Mouse (Mus musculus): ENCODE results near the gene Polr2a.

The Polr2a gene

GRCm38 (mm10) chr11:69758478-69758970 is at the start of gene Polr2a:
Gene Polr2a (minus strand): TSS chr11:69758637.
- peak; percentile 98 to 99 for DNase-seq (ENCODE audit: low spot score in 2 of 2)

GRCm38 (mm10) chr11:69807641-69808040 is 49.2 kb upstream of the Polr2a start:
- DNase-seq (ENCODE audit: low spot score in 2 of 2) = no peak

DNA sequence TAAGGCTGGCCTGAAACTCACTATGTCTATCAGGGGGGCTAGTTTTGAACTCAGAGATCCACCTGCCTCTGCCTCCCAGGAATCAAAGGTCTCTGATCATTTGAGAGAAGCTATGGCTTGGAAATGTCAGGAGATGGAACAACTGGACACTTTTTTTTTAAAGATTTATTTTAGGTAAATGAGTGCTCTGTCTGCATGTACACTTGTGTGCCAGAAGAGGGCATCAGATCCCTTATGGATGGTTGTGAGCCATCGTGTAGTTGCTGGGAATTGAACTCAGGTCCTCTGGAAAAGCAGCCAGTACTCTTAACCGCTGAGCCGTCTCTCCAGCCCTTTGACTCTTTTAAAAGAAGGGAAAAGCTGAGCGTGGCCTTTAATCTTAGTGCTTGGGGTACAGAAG is 47.9 kb upstream of the Polr2a start:
- DNase-seq (ENCODE audit: low spot score in 2 of 2) = no peak

GRCm38 (mm10) chr11:69804972-69805909 is 46.8 kb upstream of the Polr2a start, which contains the start of gene Tmem102:
Gene Tmem102 (minus strand): TSS chr11:69805624.
- no peak for DNase-seq (ENCODE audit: low spot score in 2 of 2)

GRCm38 (mm10) chr11:69804652-69804940 is 46.2 kb upstream of the Polr2a start:
- DNase-seq (ENCODE audit: low spot score in 2 of 2) = no peak

GRCm38 (mm10) chr11:69803786-69804651 is 45.6 kb upstream of the Polr2a start:
- peak; percentile 65 to 86 for DNase-seq (ENCODE audit: low spot score in 2 of 2)

GRCm38 (mm10) chr11:69803328-69803727 is 44.9 kb upstream of the Polr2a start:
- DNase-seq (ENCODE audit: low spot score in 2 of 2) = no peak

- DNase-seq (ENCODE audit: low spot score in 2 of 2) = peak; percentile 50 to 74
Observed at GRCm38 (mm10) chr11:69802648-69803105, 44.2 kb upstream of the Polr2a start.

- DNase-seq (ENCODE audit: low spot score in 2 of 2) = peak in 1 of 2 experiments; percentile 68
Observed at GRCm38 (mm10) chr11:69801379-69801977, 43.0 kb upstream of the Polr2a start, which contains the start of gene Fgf11. Gene Fgf11 (minus strand): TSS chr11:69801857.

- DNase-seq (ENCODE audit: low spot score in 2 of 2) = peak in 1 of 2 experiments; percentile 68
Observed at GRCm38 (mm10) chr11:69800392-69801197, 42.2 kb upstream of the Polr2a start.

DNA sequence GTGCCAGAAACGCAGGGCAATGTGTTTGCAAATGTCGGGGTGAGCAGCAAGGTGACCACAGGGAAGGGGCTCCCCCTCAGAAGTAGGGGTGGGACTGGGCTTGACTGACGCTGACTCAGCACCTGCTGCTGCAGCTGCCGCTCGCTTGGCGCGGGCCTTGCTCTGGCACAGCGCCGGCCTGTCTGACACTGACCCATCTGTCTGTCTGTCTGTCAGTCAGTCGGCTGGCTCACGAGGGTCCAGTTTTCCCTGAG is 41.6 kb upstream of the Polr2a start:
- peak in 1 of 2 experiments; percentile 68 for DNase-seq (ENCODE audit: low spot score in 2 of 2)

GRCm38 (mm10) chr11:69799394-69800137 is 41.1 kb upstream of the Polr2a start:
- DNase-seq (ENCODE audit: low spot score in 2 of 2) = peak; percentile 63 to 76

DNA sequence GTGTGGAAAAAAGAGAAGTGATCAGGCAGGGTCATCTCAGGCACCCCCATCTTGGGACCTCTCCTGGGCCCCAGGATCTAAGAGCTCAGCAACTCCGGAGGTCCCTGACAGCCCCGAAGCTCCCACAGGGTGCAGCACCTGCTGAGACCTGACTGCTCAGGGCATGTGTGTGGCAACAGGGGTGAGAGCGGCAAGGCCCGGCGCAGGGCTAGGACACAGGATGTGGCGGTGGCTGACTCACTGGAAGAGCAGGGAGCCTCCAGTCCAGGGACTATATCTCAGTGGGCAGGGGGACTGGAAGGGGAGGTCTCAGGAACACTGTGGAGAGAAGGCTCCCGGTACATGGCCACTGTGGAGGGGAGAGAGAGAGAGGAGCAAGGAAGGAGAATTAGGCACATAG is 39.5 kb upstream of the Polr2a start:
- no peak for DNase-seq (ENCODE audit: low spot score in 2 of 2)

GRCm38 (mm10) chr11:69795983-69796435 is 37.6 kb upstream of the Polr2a start:
- DNase-seq (ENCODE audit: low spot score in 2 of 2) = no peak

DNA sequence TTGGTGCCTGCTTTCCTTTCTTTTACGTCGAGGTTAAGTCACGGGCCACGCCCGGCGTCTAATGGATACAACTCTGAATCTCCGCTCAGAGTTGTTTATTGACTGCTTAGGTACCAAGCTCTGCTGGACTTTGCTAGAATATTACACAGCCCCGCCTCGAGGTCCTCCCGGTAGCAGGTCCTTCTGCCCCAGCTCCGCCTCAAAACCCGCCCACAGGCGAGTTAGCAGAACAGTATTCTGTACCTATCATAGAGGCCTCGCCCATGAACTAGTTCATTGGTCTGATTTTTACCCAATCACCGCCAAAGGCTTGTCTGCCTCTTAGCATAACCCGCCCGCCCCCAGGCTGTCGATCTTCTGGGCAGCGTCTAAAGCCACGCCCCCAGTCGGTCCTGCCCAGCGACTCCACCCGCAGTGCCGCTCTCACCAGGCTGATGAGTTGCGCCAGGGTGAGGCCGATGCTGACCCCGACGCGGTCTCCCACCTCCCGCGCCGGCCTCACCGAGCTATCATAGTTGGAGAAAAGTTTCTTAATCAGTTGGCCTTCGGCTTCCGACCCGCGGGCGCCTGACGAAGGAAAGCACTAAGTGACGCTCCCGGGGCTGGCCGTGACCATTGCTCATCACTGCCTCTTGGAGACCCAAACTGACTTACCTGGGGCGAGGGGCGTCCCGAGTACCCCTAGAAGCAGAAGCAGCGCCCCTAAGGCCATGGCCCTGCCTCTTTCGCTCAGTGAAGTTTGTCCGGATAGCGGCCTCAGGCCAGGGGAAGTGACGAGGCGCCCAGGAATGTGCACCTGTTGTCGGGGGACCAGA is 36.9 kb upstream of the Polr2a start, which contains the start of gene Chrnb1:
Gene Chrnb1 (minus strand): TSS at position 776 of the 815 bp plus-strand sequence.
- DNase-seq (ENCODE audit: low spot score in 2 of 2) = peak; percentile 95

DNA sequence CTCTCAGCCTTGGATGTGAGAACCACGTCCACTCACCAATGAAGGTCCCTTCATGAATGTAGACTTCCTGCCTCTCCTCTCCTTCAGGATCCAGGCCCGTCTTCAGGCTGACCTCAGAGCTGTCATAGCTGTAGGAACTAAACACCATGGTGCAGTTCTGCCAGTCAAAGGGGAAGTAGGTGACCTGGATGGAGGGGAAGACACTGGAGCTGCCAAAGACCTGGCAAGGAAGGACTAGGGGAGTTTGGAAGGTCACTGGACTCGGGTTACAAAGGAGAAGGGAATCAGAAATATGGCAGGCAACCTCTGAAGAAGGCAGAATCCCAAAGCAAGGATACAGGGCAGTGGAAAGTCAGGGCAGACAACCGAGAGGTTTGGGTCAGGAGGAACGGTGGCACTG is 35.0 kb upstream of the Polr2a start:
- DNase-seq (ENCODE audit: low spot score in 2 of 2) = no peak

DNA sequence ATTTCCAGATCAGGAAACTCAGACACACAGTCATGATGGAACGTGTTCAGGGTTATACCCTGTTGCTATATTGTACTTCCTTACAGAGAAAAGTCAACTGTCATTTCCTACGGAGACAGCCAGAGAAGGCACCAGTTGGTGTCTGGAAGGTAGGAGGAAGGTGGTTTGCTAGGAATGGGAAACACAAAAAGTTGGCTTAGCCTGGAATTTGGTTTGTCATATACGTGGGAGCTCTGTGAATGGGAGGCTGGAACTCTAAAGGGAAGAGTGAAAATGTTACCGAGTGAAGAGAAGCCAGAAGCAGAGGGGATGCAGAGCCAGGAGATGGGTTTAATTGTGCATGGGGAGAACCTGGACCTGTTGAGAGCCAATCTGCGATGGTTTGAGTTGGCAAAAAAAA is 33.0 kb upstream of the Polr2a start:
- no peak for DNase-seq (ENCODE audit: low spot score in 2 of 2)

- no peak for DNase-seq (ENCODE audit: low spot score in 2 of 2)
Observed at GRCm38 (mm10) chr11:69789431-69789830, 31.0 kb upstream of the Polr2a start.

DNA sequence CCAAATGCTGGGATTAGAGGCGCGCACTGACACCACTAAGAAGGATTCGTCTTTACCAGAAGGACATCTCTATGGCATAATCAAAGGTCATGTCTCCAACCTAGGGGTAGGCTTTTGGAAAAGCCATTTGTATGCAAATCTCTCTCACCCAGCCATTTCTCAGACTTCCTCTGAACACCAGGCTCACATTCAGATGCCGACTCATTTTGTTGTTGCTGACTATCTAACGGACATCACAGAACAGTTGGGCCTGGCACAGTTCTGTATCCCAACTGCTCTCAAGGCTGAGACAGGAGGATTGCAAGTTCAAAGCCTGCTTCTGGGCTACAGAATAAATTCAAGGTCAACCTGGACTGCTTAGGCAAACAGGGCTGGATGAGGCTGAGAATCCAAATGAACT is 28.9 kb upstream of the Polr2a start:
- DNase-seq (ENCODE audit: low spot score in 2 of 2) = no peak

Data from spleen, postnatal 4 days (tissue).